In the genomic region with DNA sequence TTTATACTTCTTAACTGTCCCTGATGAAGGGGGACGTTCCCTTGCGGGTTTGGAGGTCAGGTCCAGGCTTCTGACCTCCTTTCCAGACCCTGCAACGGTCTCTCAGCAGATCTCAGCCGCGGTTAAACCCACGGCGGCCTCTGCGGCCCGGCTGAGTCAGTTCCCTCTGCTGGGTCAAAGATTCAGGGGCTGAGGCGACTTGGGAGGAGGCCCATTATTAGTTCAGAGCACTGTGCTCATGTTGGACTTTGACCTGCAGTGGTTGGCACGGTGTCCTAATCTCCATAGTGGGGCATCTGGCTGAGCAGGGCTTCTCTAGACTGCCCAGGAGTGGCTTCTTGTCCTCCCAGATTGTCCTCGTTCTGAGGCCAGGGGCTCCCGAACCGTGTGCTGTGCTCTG, we compare ENCODE assay signal across 8 mouse cellular contexts. TPM values are rescaled to one million over a fixed set of nuclear protein-coding genes. Genes with fewer than 3 reads are reported as not detected.
A peak's percentile ranks its signal among the peaks of the same experiment; 100 is the strongest.
DNase-seq lines count a peak whose midpoint lies in the region; ATAC-seq and TF ChIP-seq lines count a peak whose summit lies in the region.

No protein-coding gene starts in this region.

- peaks cover 92% of the 10 kb centered on the region for H3K79me2 ChIP-seq in myocyte (ENCODE audit: control insufficient read depth, insufficient read depth)

- peak overlapping the region; percentile 61 for H3K4me3 ChIP-seq in left cerebral cortex, adult 2 months
- H3K4me3 ChIP-seq in embryonic facial prominence, embryonic 10.5 days: peak overlapping the region; percentile 75
- peak overlapping the region; percentile 45 for H3K4me3 ChIP-seq in hindbrain, embryonic 14.5 days (replicated peaks; ENCODE audit: low read length)
- H3K4me3 ChIP-seq in liver, embryonic 12.5 days: peak overlapping the region; percentile 64
- H3K4me3 ChIP-seq in myocyte: peak overlapping the region; percentile 81

- 8% methylated on average over 14 of the region's 14 CpGs for WGBS in embryonic facial prominence, embryonic 10.5 days
- 9% methylated on average over 14 of the region's 14 CpGs for WGBS in hindbrain, embryonic 14.5 days
- 7% methylated on average over 14 of the region's 14 CpGs for WGBS in liver, embryonic 12.5 days (ENCODE audit: insufficient replicate concordance)

- intact Hi-C loops in left cerebral cortex, adult 2 months (cut with DNase I): no loop called here

- H3K4me2 ChIP-seq in hindbrain, embryonic 14.5 days (replicated peaks): peak overlapping the region; percentile 84
- peak overlapping the region; percentile 99 for H3K4me2 ChIP-seq in liver, embryonic 12.5 days
- H3K4me2 ChIP-seq in myocyte (ENCODE audit: low read depth): peak overlapping the region; percentile 99

- ATAC-seq in hindbrain, embryonic 14.5 days (ENCODE audit: low FRiP score): no peak
- ATAC-seq in liver, embryonic 12.5 days: no peak
- no peak for ATAC-seq in CD4-positive, CD25-positive, alpha-beta regulatory T cell, adult 4 months

- H3K9ac ChIP-seq in hindbrain, embryonic 14.5 days: peak overlapping the region; percentile 71
- peak overlapping the region; percentile 77 for H3K9ac ChIP-seq in liver, embryonic 12.5 days

- H3ac ChIP-seq in myocyte (ENCODE audit: control insufficient read depth, insufficient read length): peak overlapping the region; percentile 76

- H3K27me3 ChIP-seq in embryonic facial prominence, embryonic 10.5 days (replicated peaks; ENCODE audit: low read depth, poor library complexity, severe bottlenecking): peaks cover 17% of the 10 kb centered on the region
- peaks cover 9% of the 10 kb centered on the region; the same call in 1 of the 2 replicates for H3K27me3 ChIP-seq in hindbrain, embryonic 14.5 days (ENCODE audit: control insufficient read depth, insufficient read depth, low read length)
- H3K27me3 ChIP-seq in liver, embryonic 12.5 days (replicated peaks): peaks cover 22% of the 10 kb centered on the region
- no peaks in the 10 kb centered on the region for H3K27me3 ChIP-seq in myocyte (ENCODE audit: control insufficient read depth, insufficient read depth, insufficient read length)

- TF ChIP-seq CTCF in left cerebral cortex, adult 2 months (IDR thresholded peaks at IDR 0.05): no peak

- TF ChIP-seq POLR2A in myocyte (IDR thresholded peaks at IDR 0.05; ENCODE audit: insufficient read length, low read depth): no peak

- H3K27ac ChIP-seq in left cerebral cortex, adult 2 months: peak overlapping the region; percentile 84
- peak overlapping the region; percentile 77 for H3K27ac ChIP-seq in embryonic facial prominence, embryonic 10.5 days (replicated peaks)
- H3K27ac ChIP-seq in hindbrain, embryonic 14.5 days: peak overlapping the region; percentile 67; the same call in 1 of the 2 replicates
- no peak overlapping the region for H3K27ac ChIP-seq in liver, embryonic 12.5 days

- peaks cover 32% of the 10 kb centered on the region for H3K36me3 ChIP-seq in embryonic facial prominence, embryonic 10.5 days (replicated peaks)
- peaks cover 31% of the 10 kb centered on the region for H3K36me3 ChIP-seq in hindbrain, embryonic 14.5 days (replicated peaks; ENCODE audit: control insufficient read depth, insufficient read depth)
- peaks cover 27% of the 10 kb centered on the region for H3K36me3 ChIP-seq in liver, embryonic 12.5 days
- H3K36me3 ChIP-seq in myocyte (ENCODE audit: control insufficient read depth, insufficient read depth): peaks cover 18% of the 10 kb centered on the region

- peaks cover 63% of the 10 kb centered on the region for H3K4me1 ChIP-seq in embryonic facial prominence, embryonic 10.5 days
- peaks cover 23% of the 10 kb centered on the region for H3K4me1 ChIP-seq in hindbrain, embryonic 14.5 days (replicated peaks; ENCODE audit: control insufficient read depth, insufficient read depth, low read length)
- H3K4me1 ChIP-seq in liver, embryonic 12.5 days: peaks cover 68% of the 10 kb centered on the region

- H3K9me3 ChIP-seq in embryonic facial prominence, embryonic 10.5 days: no peaks in the 10 kb centered on the region
- no peaks in the 10 kb centered on the region for H3K9me3 ChIP-seq in hindbrain, embryonic 14.5 days (ENCODE audit: control insufficient read depth, low read length)
- H3K9me3 ChIP-seq in liver, embryonic 12.5 days (replicated peaks): no peaks in the 10 kb centered on the region

- no peak for DNase-seq in left cerebral cortex, adult 2 months (ENCODE audit: extremely low spot score in 1 of 2, low spot score in 2 of 2)
- DNase-seq in left cerebral cortex, adult 11 months (ENCODE audit: low spot score): no peak
- DNase-seq in embryonic facial prominence, embryonic 10.5 days (ENCODE audit: low spot score): no peak
- no peak for DNase-seq in hindbrain, embryonic 14.5 days (ENCODE audit: low spot score)
- DNase-seq in right cerebral cortex, adult 18-20 months: no peak

TF ChIP-seq in myocyte, 11 proteins besides CTCF, POLR2A, EP300 and RAD21:
- TF ChIP-seq REST (IDR thresholded peaks at IDR 0.05; ENCODE audit: insufficient read depth, insufficient read length): no peak
- TF ChIP-seq MYOD1 (IDR thresholded peaks at IDR 0.05; ENCODE audit: control insufficient read depth in 1 of 3, insufficient read length in 2 of 3, low read depth in 2 of 3): no peak
TF ChIP-seq in myocyte: peak in this region for 0.

RNA-seq across cellular contexts. Expression of gene Ttyh2, which starts 1.2 kb away (rescaled TPM):
- 10 to 100 TPM; 18.5 to 18.6 TPM for total RNA-seq in left cerebral cortex, adult 2 months (2021)
- 14.9 and 16.1 TPM in 2 replicates for polyA plus RNA-seq in embryonic facial prominence, embryonic 10.5 days (2016; fragmentation: Nextera tagmentation; extraction: Ambion mirVana)
- 32.0 and 35.1 TPM in 2 replicates for polyA plus RNA-seq in hindbrain, embryonic 14.5 days (2014; fragmentation: Nextera tagmentation; extraction: Ambion mirVana)
- 5.6 and 6.1 TPM in 2 replicates for polyA plus RNA-seq in liver, embryonic 12.5 days (2016; fragmentation: Nextera tagmentation; extraction: Ambion mirVana)
- 40.6 TPM for polyA plus RNA-seq in myocyte (2012; fragmentation: generic; extraction: Trizol)
- 1 to 10 TPM; 2.9 to 4.1 TPM for polyA plus RNA-seq in CD4-positive, CD25-positive, alpha-beta regulatory T cell, adult 4 months (2017; shearing (Covaris generic))

RNA-seq across cellular contexts. Expression of gene Rpl38, which starts 8.1 kb away (rescaled TPM):
- 100 to 1,000 TPM; 817 to 866 TPM for total RNA-seq in left cerebral cortex, adult 2 months (2021)
- 1,047 and 1,098 TPM in 2 replicates for polyA plus RNA-seq in embryonic facial prominence, embryonic 10.5 days (2016; fragmentation: Nextera tagmentation; extraction: Ambion mirVana)
- 694 and 869 TPM in 2 replicates for polyA plus RNA-seq in hindbrain, embryonic 14.5 days (2014; fragmentation: Nextera tagmentation; extraction: Ambion mirVana)
- polyA plus RNA-seq in liver, embryonic 12.5 days (2016; fragmentation: Nextera tagmentation; extraction: Ambion mirVana): 1,173 and 1,181 TPM in 2 replicates
- polyA plus RNA-seq in myocyte (2012; fragmentation: generic; extraction: Trizol): 3,783 TPM
- polyA plus RNA-seq in CD4-positive, CD25-positive, alpha-beta regulatory T cell, adult 4 months (2017; shearing (Covaris generic)): 1,000 to 10,000 TPM in 1 of 2 experiments, 100 to 1,000 TPM in 1; 937 to 1,379 TPM

RNA-seq across cellular contexts. Expression of gene Dnaic2, which starts 50.8 kb away (rescaled TPM):
- 1 to 10 TPM in 1 of 2 experiments, under 1 TPM in 1; 1.00 to 1.8 TPM for total RNA-seq in left cerebral cortex, adult 2 months (2021)
- 1.7 and 1.8 TPM in 2 replicates for polyA plus RNA-seq in embryonic facial prominence, embryonic 10.5 days (2016; fragmentation: Nextera tagmentation; extraction: Ambion mirVana)
- 1.9 and 2.5 TPM in 2 replicates for polyA plus RNA-seq in hindbrain, embryonic 14.5 days (2014; fragmentation: Nextera tagmentation; extraction: Ambion mirVana)
- 0.05 TPM in 1 of 2 replicates, not detected in the other for polyA plus RNA-seq in liver, embryonic 12.5 days (2016; fragmentation: Nextera tagmentation; extraction: Ambion mirVana)
- polyA plus RNA-seq in myocyte (2012; fragmentation: generic; extraction: Trizol): 1.00 TPM
- polyA plus RNA-seq in CD4-positive, CD25-positive, alpha-beta regulatory T cell, adult 4 months (2017; shearing (Covaris generic)): not detected
